Mouse (Mus musculus) limb, embryonic 14.5 days (tissue): ENCODE data around the gene Trim33. TPM values are rescaled to one million over a fixed set of nuclear protein-coding genes. Genes with fewer than 3 reads are reported as not detected.

ENCODE experiments used
- ATAC-seq: fragments of 200-750 bp; cut with Nextera tagmentation; 2 replicates; pipeline ENCODE4 v1.8.0; 2017; ENCODE audit warnings: low read depth, moderate number of reproducible peaks, moderate TSS enrichment; ENCODE audit not compliant: low FRiP score
- DNase-seq: peaks from one replicate; pipeline ENCODE4 v3.0.0-alpha.2; 2015; ENCODE audit warnings: low spot score
- H3K27ac ChIP-seq: fragments of 300-500 bp; sonication (generic); replicated peaks from 2 replicates; pipeline ENCODE4 v1.5.1; 2014; ENCODE audit warnings: low read depth, mild to moderate bottlenecking, low read length, moderate library complexity, mixed read lengths
- H3K27me3 ChIP-seq: fragments of 300-500 bp; sonication (generic); 2 replicates; pipeline ENCODE4 v1.6.1; 2014; ENCODE audit warnings: low read length, mixed read lengths; ENCODE audit not compliant: control insufficient read depth, insufficient read depth
- H3K36me3 ChIP-seq: fragments of 300-500 bp; sonication (generic); 2 replicates; pipeline ENCODE4 v1.6.1; 2014; ENCODE audit warnings: mild to moderate bottlenecking, low read length, moderate library complexity, mixed read lengths; ENCODE audit not compliant: control insufficient read depth, insufficient read depth
- H3K4me1 ChIP-seq: fragments of 300-500 bp; sonication (generic); 2 replicates; pipeline ENCODE4 v1.6.1; 2014; ENCODE audit warnings: antibody characterized with exemption, low read length, mixed read lengths; ENCODE audit not compliant: control insufficient read depth, insufficient read depth
- H3K4me2 ChIP-seq: fragments of 300-500 bp; sonication (generic); replicated peaks from 2 replicates; pipeline ENCODE4 v1.6.1; 2014; ENCODE audit warnings: low read depth, mild to moderate bottlenecking, low read length, moderate library complexity; ENCODE audit not compliant: severe bottlenecking
- H3K4me3 ChIP-seq: fragments of 300-500 bp; sonication (generic); replicated peaks from 2 replicates; pipeline ENCODE4 v1.5.1; 2014; ENCODE audit warnings: low read length
- H3K9ac ChIP-seq: fragments of 300-500 bp; sonication (generic); 2 replicates; pipeline ENCODE4 v1.6.1; 2014; ENCODE audit warnings: mild to moderate bottlenecking, low read depth, low read length, moderate library complexity; ENCODE audit not compliant: severe bottlenecking
- H3K9me3 ChIP-seq: fragments of 300-500 bp; sonication (generic); 2 replicates; pipeline ENCODE4 v1.6.1; 2016; ENCODE audit warnings: low read length; ENCODE audit not compliant: control insufficient read depth
- POLR2A ChIP-seq: fragments of 200-500 bp; IDR thresholded peaks from 2 replicates; pipeline ENCODE4 v1.8.0; 2012; ENCODE audit warnings: inconsistent platforms, mild to moderate bottlenecking, moderate library complexity, borderline replicate concordance; ENCODE audit not compliant: insufficient read depth, insufficient read length; ENCODE audit errors: extremely low read depth
- WGBS: fragments of 180-500 bp; shearing (Covaris S2); extraction: QIAGEN DNeasy Blood & Tissue Kit; methylation state at CpG from one replicate; pipeline ENCODE4 v1.1.7; 2014; 5-methylcytosine and 5-hydroxymethylcytosine counted together
- polyA plus RNA-seq, 2 experiments: library from polyadenylated mRNA; depleted of rRNA in 1 of 2; stranded (reverse) in 1 of 2; unstranded in 1 of 2; fragments of >200 nt; fragmentation: Nextera tagmentation in 1 of 2; extraction: Ambion mirVana in 1 of 2; gene quantifications; 2 replicates each; pipeline versions ENCODE4 v1.2.1 to v1.2.3; 2012 to 2014

Gene Trim33
- polyA plus RNA-seq, 2 experiments = 20.3 to 21.3 TPM

- no peaks in the 10 kb centered on the region for H3K36me3 ChIP-seq
- no peak for ATAC-seq
- no peak overlapping the region for H3K4me2 ChIP-seq
- no peaks in the 10 kb centered on the region for H3K9me3 ChIP-seq
- H3K27me3 ChIP-seq = no peaks in the 10 kb centered on the region
- H3K9ac ChIP-seq = no peak overlapping the region
- 77% methylated on average over 5 of the region's 5 CpGs for WGBS
- no peak for TF ChIP-seq POLR2A
- H3K27ac ChIP-seq = no peak overlapping the region
- H3K4me1 ChIP-seq = no peaks in the 10 kb centered on the region
- H3K4me3 ChIP-seq = no peak overlapping the region
- no peak for DNase-seq
These were observed 105.9 kb downstream of the Trim33 start for GRCm38 (mm10) chr3:103384949-103385348.

DNA sequence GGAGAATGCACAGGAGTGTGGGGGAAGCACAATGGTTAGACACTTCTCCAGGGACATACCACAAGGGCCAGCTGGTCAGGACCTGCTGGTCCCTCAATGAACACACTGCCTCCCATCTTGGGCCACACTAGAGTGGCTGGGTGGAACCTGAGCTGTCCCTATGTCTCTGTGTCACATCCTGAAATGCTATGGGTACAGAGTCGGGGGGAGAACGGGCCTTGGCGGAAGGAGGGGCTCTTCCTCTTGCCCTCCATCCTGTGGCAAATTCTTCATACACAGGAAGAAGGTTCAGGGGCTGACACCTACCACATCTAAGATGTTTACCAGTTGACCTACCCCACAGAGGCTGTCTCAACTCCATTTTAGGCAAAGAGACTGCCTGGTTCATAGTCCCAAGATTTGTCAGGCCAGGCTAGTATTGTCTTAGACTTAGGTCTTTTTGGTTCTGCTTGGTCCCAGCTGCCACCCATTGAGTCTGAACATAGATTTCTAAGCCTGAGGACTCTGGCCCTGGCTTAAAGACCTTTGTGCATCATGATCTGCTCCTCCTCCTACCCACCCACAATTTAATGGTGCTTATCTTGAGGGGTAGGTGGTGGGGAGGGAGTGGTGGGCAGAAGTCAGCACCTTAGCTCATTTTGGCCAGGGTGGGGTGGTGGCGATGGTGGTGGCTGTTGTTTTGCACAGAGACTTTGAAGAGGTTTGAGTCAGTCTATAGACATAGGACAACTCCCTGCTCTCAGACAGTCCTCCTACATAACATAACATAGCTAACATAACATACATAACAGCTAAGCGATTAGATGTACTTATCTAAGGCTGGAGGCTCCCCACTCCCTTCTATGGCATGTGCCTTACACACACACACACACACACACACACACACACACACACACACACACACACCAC, 106.5 kb downstream of the Trim33 start:
- ATAC-seq = no peak
- Histone ChIP-seq H3K27me3 (no peaks in the 10 kb centered on the region), H3K36me3 (no peaks in the 10 kb centered on the region), H3K9me3 (no peaks in the 10 kb centered on the region), H3K9ac (no peak overlapping the region), H3K27ac (no peak overlapping the region), H3K4me1 (no peaks in the 10 kb centered on the region), H3K4me2 (no peak overlapping the region), H3K4me3 (no peak overlapping the region)
- 93% methylated on average over 5 of the region's 5 CpGs for WGBS
- no peak for TF ChIP-seq POLR2A
- DNase-seq = no peak

- 88% methylated on average over 16 of the region's 16 CpGs for WGBS
- Histone ChIP-seq H3K27me3 (no peaks in the 10 kb centered on the region), H3K9me3 (no peaks in the 10 kb centered on the region), H3K4me3 (no peak overlapping the region), H3K27ac (no peak overlapping the region), H3K36me3 (no peaks in the 10 kb centered on the region), H3K4me2 (no peak overlapping the region), H3K9ac (no peak overlapping the region), H3K4me1 (no peaks in the 10 kb centered on the region)
- no peak for TF ChIP-seq POLR2A
- DNase-seq = no peak
- ATAC-seq = no peak
These were observed 107.4 kb downstream of the Trim33 start for GRCm38 (mm10) chr3:103386292-103387031.

DNA sequence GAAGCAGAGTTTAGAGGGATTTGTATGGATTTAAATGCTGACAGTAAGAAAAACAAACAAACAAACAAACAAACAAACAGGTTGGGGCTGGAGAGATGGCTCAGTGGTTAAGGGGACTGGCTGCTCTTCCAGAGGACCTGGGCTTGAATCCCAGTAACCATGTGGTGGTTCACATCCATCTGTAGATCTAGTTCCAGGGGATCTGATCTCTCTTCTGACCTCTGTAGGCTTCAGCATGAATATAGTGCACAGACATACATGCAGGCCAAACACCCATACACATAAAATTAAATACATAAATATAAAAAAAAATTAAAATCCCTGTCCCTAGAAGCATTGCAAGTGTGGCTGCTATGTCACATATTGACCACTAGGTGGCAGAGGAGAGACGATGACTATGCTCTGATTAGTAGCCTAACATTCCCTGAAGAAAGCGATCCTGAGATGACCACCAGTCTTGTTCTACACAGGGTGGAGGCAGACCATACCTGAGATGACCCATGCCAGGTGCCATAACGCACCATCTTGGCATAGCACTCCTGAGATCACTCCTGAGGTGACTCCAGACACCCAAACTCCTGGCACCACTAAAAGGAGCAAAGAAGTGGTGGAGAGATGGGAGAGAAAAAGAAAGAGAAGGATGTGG, 113.6 kb downstream of the Trim33 start:
- DNase-seq = peak; percentile 85
- Histone ChIP-seq H3K4me1 (no peaks in the 10 kb centered on the region), H3K36me3 (no peaks in the 10 kb centered on the region), H3K4me3 (no peak overlapping the region), H3K27ac (no peak overlapping the region), H3K4me2 (no peak overlapping the region), H3K9me3 (no peaks in the 10 kb centered on the region), H3K9ac (no peak overlapping the region), H3K27me3 (no peaks in the 10 kb centered on the region)
- ATAC-seq = peak; percentile 85
- 4% methylated on average over 3 of the region's 3 CpGs for WGBS
- no peak for TF ChIP-seq POLR2A

DNA sequence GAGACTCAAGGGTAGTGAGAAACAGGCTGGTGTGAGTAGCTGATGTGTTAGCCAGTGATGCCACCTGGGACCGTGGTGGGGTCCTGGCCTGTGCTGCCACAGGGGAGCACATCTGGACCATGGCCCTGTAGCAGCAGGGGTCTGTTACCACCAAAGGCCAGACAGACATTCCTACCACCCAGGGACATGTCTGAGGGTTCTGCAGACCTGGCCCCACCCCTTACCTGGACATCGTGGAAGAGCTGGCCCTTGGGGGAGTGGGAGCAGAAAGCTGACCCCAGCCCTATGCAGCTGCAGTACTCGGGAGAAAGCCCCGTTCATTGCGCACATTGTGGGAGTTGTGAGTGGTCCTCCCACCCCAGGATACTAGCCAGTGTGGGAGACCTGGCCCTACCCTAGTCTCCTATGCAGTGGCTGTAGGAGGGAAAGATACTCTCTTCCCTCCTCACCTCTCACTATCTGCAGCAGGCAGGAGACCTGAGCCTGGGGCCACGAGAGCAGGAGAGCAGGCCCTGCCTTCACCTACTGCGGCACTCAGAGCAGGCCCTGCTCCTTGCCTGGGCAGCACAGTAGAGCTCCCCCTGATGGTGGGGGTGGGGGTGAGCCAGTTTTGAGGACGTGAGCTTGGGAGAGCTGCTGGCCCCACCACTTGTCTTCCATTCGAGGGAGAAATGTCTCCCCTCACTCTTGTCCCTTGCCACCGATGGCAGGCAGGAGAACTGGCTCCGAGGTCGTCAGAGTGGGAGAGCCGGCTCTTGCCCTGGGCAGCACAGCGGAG, 114.4 kb downstream of the Trim33 start:
- H3K4me2 ChIP-seq = no peak overlapping the region
- ATAC-seq = no peak
- no peak for TF ChIP-seq POLR2A
- no peaks in the 10 kb centered on the region for H3K36me3 ChIP-seq
- no peak for DNase-seq
- H3K9me3 ChIP-seq = no peaks in the 10 kb centered on the region
- H3K4me1 ChIP-seq = no peaks in the 10 kb centered on the region
- WGBS = 79% methylated on average over 12 of the region's 14 CpGs
- H3K4me3 ChIP-seq = no peak overlapping the region
- H3K27ac ChIP-seq = no peak overlapping the region
- H3K27me3 ChIP-seq = no peaks in the 10 kb centered on the region
- H3K9ac ChIP-seq = no peak overlapping the region
